Mouse (Mus musculus) limb, embryonic 12.5 days (tissue): ENCODE measurements around the gene Senp2. TPM values are rescaled to one million over a fixed set of nuclear protein-coding genes. Genes with fewer than 3 reads are reported as not detected.

Experiments used
- polyA plus RNA-seq: library from polyadenylated mRNA; unstranded; fragments of >200 nt; fragmentation: Nextera tagmentation; extraction: Ambion mirVana; gene quantifications from 2 replicates; pipeline ENCODE4 v1.2.1, GENCODE M21; 2016

Senp2 gene
- polyA plus RNA-seq, 1 experiment from 2014 or later, result 62.9 TPM

Other genes with a start within 250 kb of the Senp2 start
- gene Ehhadh, start 221.7 kb upstream of the Senp2 start, polyA plus RNA-seq, result 2.4 and 2.6 TPM in 2 replicates
- gene Map3k13, start 215.1 kb upstream of the Senp2 start, polyA plus RNA-seq, result 1.1 and 1.2 TPM in 2 replicates
- 35.2 and 35.4 TPM in 2 replicates for gene Tmem41a, start 61.9 kb upstream of the Senp2 start, polyA plus RNA-seq
- 0.34 and 0.52 TPM in 2 replicates for gene Liph, start 13.8 kb upstream of the Senp2 start, polyA plus RNA-seq
- 144 and 157 TPM in 2 replicates for gene Igf2bp2, start 153.8 kb downstream of the Senp2 start, polyA plus RNA-seq